Mouse (Mus musculus) kidney, postnatal 0 days (tissue): ENCODE measurements at regions not wholly inside any gene's neighbourhood (a gene's known extent, or its start where the extent isn't known, plus 50 kb on each side); places are given as distances from the start of the nearest gene placed in this dataset.
"Not testable (repeated sequence)": the region's sequence is repeated elsewhere in the genome, so short reads cannot be mapped to it uniquely, and the experiment has no call there.

Source experiments
- ATAC-seq: fragments of 200-750 bp; cut with Nextera tagmentation; replicated peaks from 2 replicates; pipeline ENCODE4 v1.8.0; 2017; ENCODE audit warnings: low read depth, moderate number of reproducible peaks, moderate TSS enrichment, moderate library complexity; ENCODE audit not compliant: low FRiP score
- DNase-seq: peaks from one replicate; pipeline ENCODE4 v3.0.0-alpha.2; 2016; ENCODE audit warnings: low spot score
- H3K27ac ChIP-seq: fragments of 300-500 bp; sonication (generic); 2 replicates; pipeline ENCODE4 v1.5.1; 2014; ENCODE audit warnings: mild to moderate bottlenecking
- H3K27me3 ChIP-seq: fragments of 300-500 bp; sonication (generic); 2 replicates; pipeline ENCODE4 v1.6.1; 2014; ENCODE audit warnings: low read length, mixed read lengths; ENCODE audit not compliant: insufficient read depth
- H3K36me3 ChIP-seq: fragments of 300-500 bp; sonication (generic); 2 replicates; pipeline ENCODE4 v1.6.1; 2014; ENCODE audit warnings: low read length, mixed read lengths; ENCODE audit not compliant: insufficient read depth
- H3K4me1 ChIP-seq: fragments of 300-500 bp; sonication (generic); replicated peaks from 2 replicates; pipeline ENCODE4 v1.6.1; 2014; ENCODE audit warnings: antibody characterized with exemption, low read length, mixed read lengths; ENCODE audit not compliant: insufficient read depth
- H3K4me2 ChIP-seq: fragments of 300-500 bp; sonication (generic); 2 replicates; pipeline ENCODE4 v1.6.1; 2014; ENCODE audit warnings: mild to moderate bottlenecking, low read length, moderate library complexity, mixed read lengths
- H3K4me3 ChIP-seq: fragments of 300-500 bp; sonication (generic); replicated peaks from 2 replicates; pipeline ENCODE4 v1.5.1; 2014; ENCODE audit warnings: low read depth, low read length
- H3K9ac ChIP-seq: fragments of 300-500 bp; sonication (generic); 2 replicates; pipeline ENCODE4 v1.6.1; 2014; ENCODE audit warnings: low read depth, low read length
- H3K9me3 ChIP-seq: fragments of 300-500 bp; sonication (generic); replicated peaks from 2 replicates; pipeline ENCODE4 v1.6.1; 2016; ENCODE audit warnings: low read length, inconsistent platforms, mixed read lengths
- CTCF ChIP-seq: IDR thresholded peaks from 2 replicates; pipeline ENCODE4 v1.5.1; 2016; ENCODE audit warnings: antibody characterized with exemption, low read depth, mild to moderate bottlenecking, moderate library complexity
- WGBS: fragments of 180-500 bp; shearing (Covaris S2); extraction: QIAGEN DNeasy Blood & Tissue Kit; methylation state at CpG from one replicate; pipeline ENCODE4 v1.1.7; 2014; 5-methylcytosine and 5-hydroxymethylcytosine counted together

GRCm38 (mm10) chr10:62036815-62037214 is 57.9 kb upstream of the Col13a1 start:
- no peak for DNase-seq
- no peak for ATAC-seq
- Histone ChIP-seq H3K4me3 (no peak overlapping the region), H3K36me3 (no peaks in the 10 kb centered on the region), H3K27ac (no peak overlapping the region), H3K4me2 (no peak overlapping the region), H3K9me3 (no peaks in the 10 kb centered on the region), H3K27me3 (no peaks in the 10 kb centered on the region), H3K4me1 (no peaks in the 10 kb centered on the region), H3K9ac (no peak overlapping the region)
- TF ChIP-seq CTCF, result no peak
- WGBS, result 57% methylated on average over 1 of the region's 1 CpGs

GRCm38 (mm10) chr10:62034291-62034690 is 55.4 kb upstream of the Col13a1 start:
- DNase-seq (peak; percentile 66), ATAC-seq (peak; percentile 55; the same call in 1 of the 2 replicates)
- no peaks in the 10 kb centered on the region for H3K36me3 ChIP-seq
- H3K4me3 ChIP-seq, result no peak overlapping the region
- no peak overlapping the region for H3K9ac ChIP-seq
- no peak overlapping the region for H3K27ac ChIP-seq
- H3K9me3 ChIP-seq, result no peaks in the 10 kb centered on the region
- no peaks in the 10 kb centered on the region for H3K27me3 ChIP-seq
- H3K4me2 ChIP-seq, result no peak overlapping the region
- H3K4me1 ChIP-seq, result no peaks in the 10 kb centered on the region
- no peak for TF ChIP-seq CTCF
- 45% methylated on average over 6 of the region's 6 CpGs for WGBS

DNA sequence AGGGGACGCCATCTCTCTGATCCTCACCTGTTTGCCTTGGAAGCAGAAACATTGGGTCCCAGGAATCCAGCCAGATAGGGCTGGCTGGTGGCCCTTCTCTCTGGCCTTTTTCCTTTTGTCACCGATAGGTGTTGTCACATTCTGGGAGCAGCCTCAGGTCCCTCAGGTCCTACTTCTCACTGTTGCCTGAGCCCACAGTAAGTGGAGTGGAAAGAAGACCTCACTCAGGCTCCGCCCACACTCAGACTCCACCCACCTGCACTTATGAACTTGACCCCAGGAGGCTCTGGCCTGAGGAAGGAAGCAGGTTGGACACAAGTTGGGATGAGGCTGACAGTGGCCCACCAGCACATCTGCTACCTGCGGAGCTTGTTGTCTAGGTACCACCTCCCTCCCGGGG is 54.8 kb upstream of the Col13a1 start:
- Histone ChIP-seq H3K4me2 (no peak overlapping the region), H3K36me3 (no peaks in the 10 kb centered on the region), H3K9me3 (no peaks in the 10 kb centered on the region), H3K9ac (no peak overlapping the region), H3K27ac (no peak overlapping the region), H3K4me1 (no peaks in the 10 kb centered on the region), H3K4me3 (no peak overlapping the region), H3K27me3 (no peaks in the 10 kb centered on the region)
- no peak for DNase-seq
- WGBS, result 57% methylated on average over 5 of the region's 5 CpGs
- peak; percentile 43; the same call in 1 of the 2 replicates for ATAC-seq
- TF ChIP-seq CTCF, result no peak

DNA sequence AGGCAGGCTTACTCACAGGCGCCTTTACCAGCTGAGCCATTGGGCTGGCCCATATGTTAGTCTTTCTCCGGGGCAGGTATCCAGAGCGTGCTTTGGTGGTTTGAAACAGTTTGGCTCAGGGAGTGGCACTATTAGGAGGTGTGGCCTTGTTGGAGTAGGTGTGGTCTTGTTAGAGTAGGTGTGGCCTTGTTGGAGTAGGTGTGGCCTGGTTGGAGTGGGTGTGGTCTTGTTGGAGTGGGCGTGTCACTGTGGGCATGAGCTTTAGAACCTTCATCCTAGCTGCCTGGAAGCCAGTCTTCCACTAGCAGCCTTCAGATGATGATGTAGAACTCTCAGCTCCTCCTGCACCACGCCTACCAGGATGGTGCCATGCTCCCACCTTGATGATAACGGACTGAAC is 53.1 kb upstream of the Col13a1 start:
- not testable (repeated sequence) for DNase-seq
- 90% methylated on average over 6 of the region's 6 CpGs for WGBS

DNA sequence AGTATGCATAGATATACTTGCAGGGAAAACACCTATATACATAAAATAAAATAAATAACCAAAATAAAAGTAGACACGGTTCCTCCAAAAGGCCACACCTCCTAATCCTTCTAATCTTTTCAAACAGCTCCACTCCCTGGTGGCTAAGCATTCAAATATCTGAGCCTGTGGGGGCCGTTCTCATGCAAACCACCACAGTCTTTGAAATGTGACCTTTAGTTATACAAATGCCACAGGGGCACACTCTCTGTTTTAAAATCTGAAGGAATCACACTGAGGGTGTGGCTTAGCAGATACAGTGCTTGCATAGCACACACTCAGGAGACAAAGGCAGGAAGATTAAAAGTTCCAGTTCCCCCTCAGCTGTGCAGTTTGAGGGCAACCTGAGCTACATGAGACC is 50.4 kb upstream of the Col13a1 start:
- no peak for TF ChIP-seq CTCF
- no peak for ATAC-seq

More for the DNA sequence above, 53.1 kb upstream of the Col13a1 start:
- H3K36me3 ChIP-seq, H3K9me3 ChIP-seq, H3K27ac ChIP-seq, H3K4me3 ChIP-seq, H3K4me2 ChIP-seq, ATAC-seq, H3K4me1 ChIP-seq, H3K27me3 ChIP-seq, H3K9ac ChIP-seq: not testable (repeated sequence)

More for the DNA sequence above, 50.4 kb upstream of the Col13a1 start:
- H3K27me3 ChIP-seq, result 0 out of 2 replicates have a peak, but pooled peaks cover 3% of the 10 kb centered on the region
- H3K27ac ChIP-seq, result no peak overlapping the region
- no peak overlapping the region for H3K9ac ChIP-seq
- no peak overlapping the region for H3K4me2 ChIP-seq
- no peak overlapping the region for H3K4me3 ChIP-seq
- no peaks in the 10 kb centered on the region for H3K9me3 ChIP-seq
- WGBS, result 97% methylated on average over 2 of the region's 2 CpGs
- no peaks in the 10 kb centered on the region; the same call in 1 of the 2 replicates for H3K4me1 ChIP-seq
- no peak for DNase-seq
- H3K36me3 ChIP-seq, result no peaks in the 10 kb centered on the region
